Mouse (Mus musculus) hindbrain, embryonic 15.5 days (tissue): ENCODE measurements at regions not wholly inside any gene's neighbourhood (a gene's known extent, or its start where the extent isn't known, plus 50 kb on each side); places are given as distances from the start of the nearest gene placed in this dataset.

Source experiments
- ATAC-seq: fragments of 200-750 bp; cut with Nextera tagmentation; 2 replicates; pipeline ENCODE4 v1.8.0; 2017; ENCODE audit warnings: low read depth, moderate number of reproducible peaks, moderate TSS enrichment; ENCODE audit not compliant: low FRiP score
- H3K27ac ChIP-seq: fragments of 300-500 bp; sonication (generic); replicated peaks from 2 replicates; pipeline ENCODE4 v1.5.1; 2015; ENCODE audit warnings: mild to moderate bottlenecking, inconsistent platforms
- H3K27me3 ChIP-seq: fragments of 300-500 bp; sonication (generic); 2 replicates; pipeline ENCODE4 v1.6.1; 2015; ENCODE audit warnings: control low read depth, inconsistent platforms
- H3K36me3 ChIP-seq: fragments of 300-500 bp; sonication (generic); 2 replicates; pipeline ENCODE4 v1.6.1; 2015; ENCODE audit warnings: control low read depth, inconsistent platforms
- H3K4me1 ChIP-seq: fragments of 300-500 bp; sonication (generic); replicated peaks from 2 replicates; pipeline ENCODE4 v1.6.1; 2015; ENCODE audit warnings: control low read depth, inconsistent platforms
- H3K4me2 ChIP-seq: fragments of 300-500 bp; sonication (generic); 2 replicates; pipeline ENCODE4 v1.6.1; 2015; ENCODE audit warnings: moderate library complexity, mild to moderate bottlenecking, inconsistent platforms
- H3K4me3 ChIP-seq: fragments of 300-500 bp; sonication (generic); 2 replicates; pipeline ENCODE4 v1.5.1; 2015; ENCODE audit warnings: mild to moderate bottlenecking, inconsistent platforms
- H3K9ac ChIP-seq: fragments of 300-500 bp; sonication (generic); 2 replicates; pipeline ENCODE4 v1.6.1; 2015; ENCODE audit warnings: inconsistent platforms
- H3K9me3 ChIP-seq: fragments of 300-500 bp; sonication (generic); 2 replicates; pipeline ENCODE4 v1.6.1; 2016; ENCODE audit warnings: control low read depth, inconsistent platforms
- WGBS: fragments of 180-500 bp; shearing (Covaris S2); methylation state at CpG from one replicate; pipeline ENCODE4 v1.1.7; 2015; 5-methylcytosine and 5-hydroxymethylcytosine counted together

- 82% methylated on average over 11 of the region's 11 CpGs for WGBS
- Histone ChIP-seq H3K9me3 (no peaks in the 10 kb centered on the region), H3K27ac (no peak overlapping the region), H3K36me3 (no peaks in the 10 kb centered on the region), H3K4me2 (no peak overlapping the region), H3K27me3 (no peaks in the 10 kb centered on the region), H3K9ac (no peak overlapping the region), H3K4me1 (peaks cover 9% of the 10 kb centered on the region; the same call in 1 of the 2 replicates), H3K4me3 (no peak overlapping the region)
- no peak for ATAC-seq
Observed at GRCm38 (mm10) chr5:149961178-149961577, 57.3 kb upstream of the Rxfp2 start.

- peak overlapping the region; percentile 55 for H3K27ac ChIP-seq
- no peak overlapping the region for H3K9ac ChIP-seq
- no peaks in the 10 kb centered on the region for H3K9me3 ChIP-seq
- peak overlapping the region; percentile 40 for H3K4me2 ChIP-seq
- peak; percentile 65; the same call in 1 of the 2 replicates for ATAC-seq
- peaks cover 9% of the 10 kb centered on the region; the same call in 1 of the 2 replicates for H3K4me1 ChIP-seq
- no peaks in the 10 kb centered on the region for H3K27me3 ChIP-seq
- WGBS: 15% methylated on average over 13 of the region's 13 CpGs
- no peak overlapping the region for H3K4me3 ChIP-seq
- no peaks in the 10 kb centered on the region for H3K36me3 ChIP-seq
Observed at GRCm38 (mm10) chr5:149964748-149965147, 53.7 kb upstream of the Rxfp2 start.
